Mouse (Mus musculus): ENCODE measurements at regions not wholly inside any gene's neighbourhood (a gene's known extent, or its start where the extent isn't known, plus 50 kb on each side); places are given as distances from the start of the nearest gene placed in this dataset.

GRCm38 (mm10) chr10:20827473-20827872, 102.6 kb upstream of the Pde7b start:
- TF ChIP-seq CTCF (IDR thresholded peaks at IDR 0.05; ENCODE audit: low read depth) (no peak), EP300 (IDR thresholded peaks at IDR 0.05; ENCODE audit: low read depth) (no peak)

Data from liver, embryonic 14.5 days (tissue).